Mouse (Mus musculus): ENCODE measurements around the gene Zap70. TPM values are rescaled to one million over a fixed set of nuclear protein-coding genes. Genes with fewer than 3 reads are reported as not detected.

Zap70 gene
- total RNA-seq, 4 experiments from 2014 or later, result 0.22 to 0.77 (median 0.55) TPM

Other genes with a start within 250 kb of the Zap70 start
- gene Cnnm3, start 249.9 kb upstream of the Zap70 start, total RNA-seq (2022), result 10 to 100 TPM; 41.4 to 45.3 (median 42.6) TPM
- 10 to 100 TPM in 2 of 4 experiments, 1 to 10 TPM in 2; 6.8 to 18.1 (median 11.3) TPM for gene Ankrd23, start 224.9 kb upstream of the Zap70 start, total RNA-seq (2022)
- not detected for gene Gm42417, start 222.4 kb upstream of the Zap70 start, total RNA-seq (2022)
- gene Ankrd39, start 214.4 kb upstream of the Zap70 start, total RNA-seq (2022), result 10 to 100 TPM; 15.4 to 26.8 (median 18.7) TPM
- gene Sema4c, start 203.4 kb upstream of the Zap70 start, total RNA-seq (2022), result 10 to 100 TPM; 16.6 to 28.0 (median 23.4) TPM
- gene Fam178b, start 78.6 kb upstream of the Zap70 start, total RNA-seq (2022), result 1 to 10 TPM in 1 of 4 experiments, under 1 TPM in 2, not detected in 1; 0.52 to 1.4 (median 0.59) TPM
- 100 to 1,000 TPM; 436 to 646 (median 493) TPM for gene Cox5b, start 70.3 kb upstream of the Zap70 start, total RNA-seq (2022)
- not detected for gene 4933424G06Rik, start 51.6 kb upstream of the Zap70 start, total RNA-seq (2022)
- 100 to 1,000 TPM; 136 to 162 (median 142) TPM for gene Actr1b, start 47.4 kb upstream of the Zap70 start, total RNA-seq (2022)
- gene Tmem131, start 181.9 kb downstream of the Zap70 start, total RNA-seq (2022), result 10 to 100 TPM; 38.4 to 51.7 (median 48.2) TPM